Mouse (Mus musculus) CD4-positive, CD25-positive, alpha-beta regulatory T cell, adult 2 months (primary cell): ENCODE measurements around the gene Hectd2.

Experiments
- DNase-seq: peaks from one replicate; pipeline ENCODE4 v3.0.0-alpha.2; 2012; ENCODE audit warnings: low read depth, low spot score

Hectd2 gene

DNA sequence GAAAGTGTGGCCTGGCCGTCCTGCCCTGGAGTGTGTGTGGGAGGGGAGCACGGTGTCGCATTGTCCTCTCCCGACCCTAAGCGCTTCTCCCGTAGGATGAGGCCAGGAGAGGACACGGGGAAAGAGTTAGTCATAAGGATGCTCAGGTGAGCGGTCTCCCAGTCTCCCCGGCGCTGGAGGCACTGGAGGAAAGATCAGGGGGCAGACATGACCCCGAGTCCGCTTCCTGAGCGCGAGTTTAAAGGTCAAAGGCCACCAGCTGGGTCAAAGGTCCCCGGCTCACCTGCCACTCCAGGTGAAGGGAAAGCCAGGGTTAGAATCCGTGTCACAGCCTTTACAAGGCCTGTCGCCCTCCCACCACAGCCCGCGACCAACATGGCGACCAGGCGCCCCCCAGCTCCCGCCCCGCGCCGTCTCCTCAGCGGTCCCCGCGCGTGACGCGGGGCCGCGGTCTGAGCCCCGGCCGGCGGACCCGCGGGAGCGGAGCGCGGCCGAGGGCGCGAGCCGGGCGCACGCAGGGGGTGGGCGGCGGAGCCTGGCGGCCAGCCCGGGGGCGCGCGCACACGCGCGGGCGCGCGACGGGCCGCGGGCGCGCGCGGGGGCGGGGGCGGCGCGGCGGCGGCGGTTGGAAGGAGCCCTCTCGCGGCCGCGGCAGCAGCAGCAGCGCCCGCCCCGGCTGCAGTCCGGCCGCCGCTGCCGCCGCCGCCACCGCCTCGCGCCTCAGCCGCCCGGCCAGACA, at the start of gene Hectd2:
Gene Hectd2 (plus strand): TSS at position 594 of the 739 bp plus-strand sequence.
- DNase-seq = peak; percentile 77

DNA sequence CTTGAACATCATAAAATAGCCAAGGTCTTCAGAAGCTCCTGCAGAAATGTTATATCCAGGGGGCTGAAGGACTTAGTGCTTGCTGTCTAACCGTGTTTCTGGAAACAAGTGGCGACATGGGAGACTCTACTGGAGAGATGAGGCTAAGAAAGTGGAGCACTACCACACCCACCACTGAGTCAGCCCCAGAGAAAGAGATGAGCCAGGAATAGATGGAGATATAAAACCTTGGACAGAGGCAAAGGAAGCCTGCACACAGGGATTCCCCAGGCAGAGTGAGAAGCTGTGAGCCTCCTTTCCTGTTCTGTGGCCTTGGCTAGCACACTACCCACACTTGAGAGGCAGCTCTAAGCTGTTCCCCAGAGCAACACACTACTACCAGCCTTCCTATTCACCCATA, 49.7 kb upstream of the Hectd2 start:
- no peak for DNase-seq

DNA sequence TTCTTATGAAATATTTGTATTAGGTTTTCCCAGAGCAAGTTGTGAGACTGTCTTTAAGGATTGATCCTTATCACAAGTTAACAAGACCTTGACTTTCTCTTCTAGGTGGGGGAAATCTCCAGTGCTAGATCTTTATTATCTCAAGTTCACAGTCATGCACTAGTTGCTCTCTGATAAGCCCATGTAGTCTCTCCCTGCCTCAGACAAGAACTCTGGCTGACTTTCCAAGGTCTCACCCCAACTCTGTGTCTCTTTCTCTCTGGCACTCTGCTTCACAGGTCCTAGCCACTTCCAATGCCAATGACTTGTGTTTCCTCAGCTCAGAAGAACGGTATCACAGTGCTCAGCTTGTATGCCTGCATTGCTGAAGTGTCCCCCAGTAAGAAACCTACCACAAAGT, 43.1 kb upstream of the Hectd2 start:
- DNase-seq = no peak

DNA sequence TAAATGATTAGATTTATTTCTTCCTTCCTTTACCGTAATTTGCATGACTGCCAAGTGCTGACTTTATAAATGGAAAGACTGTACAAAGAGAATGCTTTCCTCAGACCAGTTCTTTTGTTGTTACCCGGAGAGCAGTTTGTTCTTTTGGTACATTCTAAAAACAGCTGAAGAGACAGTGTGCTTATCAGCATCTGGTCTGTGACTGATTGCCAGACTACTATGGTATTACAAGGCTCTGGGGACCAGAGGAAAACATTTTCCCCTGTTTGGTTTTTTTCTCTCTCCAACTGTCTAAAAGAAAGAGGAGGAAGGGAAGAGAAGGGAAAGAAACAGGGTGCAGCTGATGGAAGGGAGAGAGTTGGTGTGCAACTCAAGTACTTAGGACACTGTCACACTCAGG, 36.0 kb upstream of the Hectd2 start:
- DNase-seq = no peak

DNA sequence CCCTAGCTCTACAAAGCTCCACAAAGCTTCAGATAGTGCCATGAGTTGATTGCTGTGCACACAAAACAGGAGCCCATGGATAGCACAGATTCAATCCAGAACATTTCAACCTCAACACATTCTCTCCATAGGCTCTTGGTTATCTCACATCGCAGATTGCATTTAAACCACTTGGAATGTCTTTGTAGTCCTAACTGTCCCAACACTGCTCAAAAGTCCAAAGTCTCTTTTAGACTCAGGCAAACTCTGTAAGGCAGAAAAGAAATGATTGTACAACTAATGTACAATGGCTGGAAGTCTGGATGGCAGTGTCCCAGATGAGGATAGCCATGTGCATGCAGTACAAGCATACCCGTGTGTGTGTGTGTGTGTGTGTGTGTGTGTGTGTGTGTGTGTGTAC, 32.9 kb upstream of the Hectd2 start:
- DNase-seq = no peak

DNA sequence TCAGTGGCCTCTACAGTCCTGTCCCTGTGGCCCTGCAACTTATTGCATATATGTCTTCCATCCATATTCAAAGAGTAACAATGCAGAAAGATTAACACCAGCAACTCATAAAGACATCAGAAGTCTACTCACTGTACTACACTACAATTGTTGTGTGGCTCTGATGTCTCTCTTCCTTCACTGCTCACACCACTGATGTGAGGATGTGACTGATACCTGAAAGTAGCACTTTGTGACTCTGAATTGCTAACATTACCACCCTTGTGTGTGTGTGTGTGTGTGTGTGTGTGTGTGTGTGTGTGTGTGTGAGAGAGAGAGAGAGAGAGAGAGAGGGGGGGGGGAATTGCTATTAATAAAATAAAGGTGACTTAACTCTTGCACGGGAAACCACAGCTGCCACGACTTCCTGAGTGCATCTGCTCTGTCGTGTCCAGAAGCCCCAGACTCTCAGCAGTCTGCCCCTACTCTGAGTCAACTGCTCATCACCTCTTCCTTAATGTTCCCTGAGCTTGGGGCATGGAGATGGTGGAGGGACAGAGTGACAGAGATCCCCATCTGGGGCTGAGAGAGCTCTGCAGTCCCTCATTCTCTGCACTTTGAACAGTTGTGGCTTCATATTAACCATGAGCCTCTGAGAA, 31.8 kb upstream of the Hectd2 start:
- peak; percentile 75 for DNase-seq

DNA sequence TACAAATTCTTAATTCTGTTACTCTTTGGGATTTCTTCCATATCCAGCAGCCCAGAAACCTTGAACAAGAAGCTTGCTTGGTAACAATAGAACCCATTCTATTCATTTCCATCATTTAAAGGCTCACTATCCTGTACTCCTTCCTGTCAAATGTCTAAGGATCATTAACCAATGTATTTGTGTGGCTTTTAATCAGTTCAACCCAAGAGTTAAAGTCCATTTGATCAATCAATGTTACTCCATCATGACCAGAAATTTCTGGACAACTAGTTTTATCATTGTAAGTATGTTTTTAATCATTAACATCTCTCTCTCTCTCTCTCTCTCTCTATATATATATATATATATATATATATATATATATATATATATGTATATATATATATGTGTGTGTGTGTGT, 29.4 kb upstream of the Hectd2 start:
- DNase-seq = no peak

DNA sequence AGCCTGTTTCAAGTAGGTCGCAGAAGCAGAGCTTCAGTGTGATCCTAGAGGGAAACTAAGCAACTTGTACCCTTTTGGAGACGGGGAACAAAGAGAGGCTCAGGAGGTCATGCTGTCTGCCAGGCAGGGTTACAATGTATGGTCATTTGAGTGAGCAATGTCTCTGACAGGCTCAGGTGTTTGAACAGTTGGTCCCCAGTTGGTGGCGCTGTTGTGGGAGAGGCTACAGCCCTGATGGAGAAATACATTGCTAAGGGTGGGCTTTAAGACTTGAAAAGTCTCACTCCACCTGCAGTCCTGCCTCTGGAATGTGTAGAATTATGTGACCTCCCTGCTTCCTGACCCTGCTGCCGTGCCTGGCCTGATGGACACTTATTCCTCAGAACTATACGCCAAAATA, 21.4 kb upstream of the Hectd2 start:
- DNase-seq = peak; percentile 73

DNA sequence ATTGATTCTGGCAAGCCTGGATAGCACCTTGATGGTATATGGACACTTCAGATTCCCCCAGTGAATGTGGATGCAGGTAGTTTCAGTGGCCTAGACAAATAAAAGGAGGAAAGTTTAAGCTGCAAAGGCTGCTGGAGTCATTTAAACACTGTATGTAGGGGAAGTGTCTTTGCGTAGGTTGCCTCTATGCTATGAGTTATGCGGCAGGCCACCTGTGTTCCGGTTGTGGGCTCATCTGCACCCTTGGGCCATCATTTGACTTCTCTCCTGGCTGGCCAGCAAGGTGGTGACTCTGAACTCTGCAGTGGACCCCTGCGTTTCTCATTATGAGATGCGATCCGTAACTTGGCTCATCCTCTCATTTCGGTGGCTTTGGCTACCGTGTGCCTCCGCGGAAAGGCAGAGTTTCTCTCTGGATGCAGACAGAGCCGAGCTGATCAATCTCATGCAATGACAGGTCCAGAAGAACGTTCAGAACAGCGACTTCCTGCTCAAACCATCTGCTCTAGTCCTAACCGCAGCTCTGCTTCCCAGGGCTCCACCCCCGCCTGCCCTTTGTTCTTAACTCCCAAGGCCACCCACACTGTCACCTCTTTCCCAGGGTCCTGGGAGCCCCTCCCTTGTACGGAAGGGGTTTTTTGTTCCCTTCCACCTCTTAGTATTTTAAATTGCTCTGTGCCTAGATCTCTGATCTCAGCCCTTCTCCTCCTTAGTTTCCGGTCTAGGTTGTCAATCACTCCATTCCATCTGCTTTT, 20.3 kb upstream of the Hectd2 start:
- DNase-seq = peak; percentile 67

DNA sequence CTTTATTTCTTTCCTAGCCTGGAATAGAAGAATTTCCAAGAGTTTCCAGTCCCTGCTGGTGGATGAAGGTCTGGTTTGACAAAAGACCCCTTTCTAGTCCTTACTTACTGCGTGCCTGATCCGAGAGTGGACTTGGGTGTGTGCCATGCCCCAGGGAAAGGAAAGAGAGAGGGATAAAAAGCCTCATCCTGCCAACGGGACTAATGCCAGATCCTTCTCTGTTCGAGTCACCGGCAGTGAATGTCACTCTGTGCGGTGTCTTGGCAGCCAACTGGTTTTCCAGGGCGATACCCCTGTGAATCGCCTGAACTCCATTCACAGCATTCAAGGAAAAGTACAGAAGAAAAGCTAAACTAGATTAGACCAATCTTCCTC, 19.7 kb upstream of the Hectd2 start:
- no peak for DNase-seq

DNA sequence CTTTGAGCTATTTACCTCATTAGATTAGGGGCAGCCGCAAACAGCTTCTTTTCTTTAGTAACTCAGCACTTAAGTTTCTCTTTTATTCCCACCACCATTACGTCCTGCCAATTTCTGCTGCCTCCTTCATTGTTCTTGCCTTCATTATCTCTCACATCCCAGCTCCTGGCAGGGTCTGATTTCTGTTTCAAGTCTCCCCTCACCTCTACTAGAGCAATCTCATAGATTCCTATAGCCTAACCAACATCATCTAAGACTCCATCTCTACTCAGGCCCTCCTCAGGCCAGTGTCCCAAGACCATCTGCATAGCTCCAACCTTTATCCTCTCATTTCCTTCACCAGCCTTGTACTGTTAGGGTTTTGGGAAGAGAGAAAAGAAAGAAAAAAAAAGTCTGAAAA, 19.3 kb upstream of the Hectd2 start:
- no peak for DNase-seq

DNA sequence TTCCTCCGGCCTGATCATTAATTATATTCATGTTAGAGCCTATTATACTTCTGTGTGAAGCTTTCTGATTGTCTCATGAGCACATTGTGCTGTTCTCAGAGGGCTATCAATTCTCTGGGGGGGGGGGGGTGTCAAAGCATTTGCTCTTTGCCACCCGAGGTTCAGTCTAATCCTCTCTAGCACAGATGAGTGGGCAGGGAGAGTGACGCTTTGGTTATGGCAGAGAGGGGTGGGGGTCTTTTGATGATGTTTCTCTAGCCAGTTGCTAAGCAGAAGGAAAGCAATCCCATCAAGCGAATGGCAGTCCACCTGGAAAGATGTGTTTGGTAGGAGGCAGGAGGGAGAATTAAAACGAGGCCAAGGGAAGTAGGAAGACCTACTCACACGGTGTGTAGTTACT, 18.6 kb upstream of the Hectd2 start:
- no peak for DNase-seq

DNA sequence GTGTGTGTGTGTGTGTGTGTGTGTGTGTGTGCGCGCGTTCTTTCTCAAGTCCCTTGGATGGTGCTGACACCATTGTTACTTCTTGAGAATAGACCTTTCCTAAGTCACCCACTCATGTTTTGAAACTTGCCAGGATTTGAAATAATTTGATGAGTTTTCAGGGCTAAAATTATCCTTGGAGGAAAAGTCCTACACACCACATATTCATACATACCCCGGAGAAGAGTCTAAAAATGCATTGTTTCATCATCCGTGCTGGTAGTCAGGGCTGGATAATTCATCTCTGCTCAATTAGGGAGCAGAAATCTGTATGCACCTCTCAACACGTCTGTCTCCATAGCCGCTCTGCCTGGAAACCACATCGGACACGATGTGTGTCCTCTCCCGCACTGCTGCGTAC, 17.5 kb upstream of the Hectd2 start:
- no peak for DNase-seq

DNA sequence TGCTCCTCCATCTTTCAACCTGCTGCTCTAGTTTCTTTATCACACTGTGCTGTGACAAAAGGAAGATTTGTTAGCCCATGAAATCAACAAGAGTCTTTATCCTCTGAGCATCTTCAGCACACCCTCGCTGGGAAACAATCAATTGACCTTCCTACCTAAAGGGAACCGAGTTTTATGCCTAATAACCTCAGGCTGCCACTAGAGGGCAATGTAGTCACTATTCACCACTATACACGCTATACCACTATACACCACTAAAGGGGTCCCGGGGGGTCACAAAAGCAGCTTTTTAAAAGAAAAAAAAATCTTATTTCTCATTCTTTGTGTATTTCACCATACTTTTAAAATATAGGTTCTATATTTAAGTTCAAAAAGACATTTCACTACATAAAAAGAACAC, 15.9 kb upstream of the Hectd2 start:
- DNase-seq = peak; percentile 81

DNA sequence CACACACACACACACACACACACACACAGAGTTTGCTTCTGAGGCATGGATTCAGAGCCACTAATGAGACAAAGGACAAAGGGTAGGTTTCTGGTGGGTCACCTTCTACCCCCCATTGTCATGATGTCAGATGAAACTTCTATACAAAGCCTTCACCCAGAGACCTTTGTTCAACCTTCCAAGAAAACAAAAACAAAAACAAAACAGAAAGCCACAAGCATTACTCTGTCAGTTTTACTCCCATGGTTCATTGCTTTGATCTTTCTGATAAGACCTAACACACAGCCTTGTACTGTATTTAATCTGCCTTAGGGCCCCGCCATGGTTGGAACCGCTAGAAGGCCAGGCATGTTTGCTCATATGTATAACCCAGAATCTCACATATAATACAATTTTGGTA, 15.1 kb upstream of the Hectd2 start:
- DNase-seq = peak; percentile 56

DNA sequence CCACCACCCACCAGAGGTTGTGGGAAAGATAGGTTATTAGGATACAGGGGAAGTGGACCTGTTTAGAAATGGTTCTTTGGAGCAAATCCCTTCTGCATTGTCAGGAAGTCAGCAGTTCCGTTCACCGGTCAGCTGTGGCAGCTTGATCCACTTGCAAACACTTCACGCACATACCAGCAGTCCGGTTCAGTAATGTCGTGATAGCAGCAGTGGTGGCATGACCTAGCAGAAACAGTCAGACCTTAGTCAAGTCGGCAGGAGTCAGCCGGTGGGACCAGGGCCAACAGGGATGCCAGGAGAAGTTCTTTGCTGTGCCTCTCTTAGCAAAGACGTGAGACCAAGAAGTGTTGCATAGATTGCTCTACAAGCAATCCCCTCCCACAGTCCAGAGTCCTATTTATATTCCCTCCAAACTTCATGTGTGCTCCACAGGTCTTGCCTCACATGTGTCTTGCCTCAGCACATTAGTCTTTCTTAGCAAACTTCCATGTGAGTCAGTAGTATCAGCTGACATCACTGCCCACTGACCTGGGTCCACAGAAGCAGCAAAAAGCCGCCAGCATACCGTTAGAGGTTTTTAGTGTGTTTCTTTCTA, 14.3 kb upstream of the Hectd2 start:
- DNase-seq = no peak

DNA sequence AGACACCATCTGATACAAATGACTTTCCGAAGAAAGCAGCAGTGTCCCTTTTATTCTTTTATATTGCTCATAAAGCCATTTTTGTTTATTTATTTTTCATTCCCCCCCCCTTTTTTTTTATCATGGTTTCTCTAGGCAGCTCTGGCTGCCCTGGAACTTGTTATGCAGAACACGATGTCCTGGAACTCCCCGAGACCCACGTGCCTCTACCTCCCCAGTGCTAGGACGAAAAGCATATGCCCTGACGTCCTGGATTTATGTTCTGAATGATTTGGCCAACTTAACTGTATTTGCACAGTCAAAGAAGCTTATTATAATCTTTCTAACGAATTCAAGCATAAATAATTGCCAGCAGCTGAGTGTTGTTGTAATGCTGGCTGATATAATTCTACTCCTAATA, 13.7 kb upstream of the Hectd2 start:
- DNase-seq = no peak

DNA sequence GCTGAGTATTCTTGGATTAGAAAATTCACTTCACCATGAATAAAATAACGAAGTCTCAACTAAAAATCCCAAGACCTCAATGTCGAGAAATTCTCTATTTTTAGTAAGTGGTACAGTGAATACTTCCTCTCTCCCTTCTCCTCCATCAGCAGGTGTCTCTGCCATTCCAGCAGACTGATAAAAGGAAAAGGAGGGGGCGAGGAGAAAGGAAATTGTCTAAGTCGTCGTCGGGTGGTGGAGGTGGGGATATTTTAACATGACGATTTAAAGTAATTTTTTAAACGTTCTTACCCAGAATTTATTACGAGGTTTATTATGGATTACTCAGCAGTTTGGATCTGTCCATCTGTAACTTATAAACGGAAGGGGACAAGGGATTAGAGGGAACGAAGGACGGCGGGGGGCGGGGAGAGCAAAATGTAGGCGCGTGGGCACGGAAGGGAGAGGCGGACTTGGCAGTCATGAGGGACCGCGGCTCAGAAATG, 836 bp upstream of the Hectd2 start:
- no peak for DNase-seq

DNA sequence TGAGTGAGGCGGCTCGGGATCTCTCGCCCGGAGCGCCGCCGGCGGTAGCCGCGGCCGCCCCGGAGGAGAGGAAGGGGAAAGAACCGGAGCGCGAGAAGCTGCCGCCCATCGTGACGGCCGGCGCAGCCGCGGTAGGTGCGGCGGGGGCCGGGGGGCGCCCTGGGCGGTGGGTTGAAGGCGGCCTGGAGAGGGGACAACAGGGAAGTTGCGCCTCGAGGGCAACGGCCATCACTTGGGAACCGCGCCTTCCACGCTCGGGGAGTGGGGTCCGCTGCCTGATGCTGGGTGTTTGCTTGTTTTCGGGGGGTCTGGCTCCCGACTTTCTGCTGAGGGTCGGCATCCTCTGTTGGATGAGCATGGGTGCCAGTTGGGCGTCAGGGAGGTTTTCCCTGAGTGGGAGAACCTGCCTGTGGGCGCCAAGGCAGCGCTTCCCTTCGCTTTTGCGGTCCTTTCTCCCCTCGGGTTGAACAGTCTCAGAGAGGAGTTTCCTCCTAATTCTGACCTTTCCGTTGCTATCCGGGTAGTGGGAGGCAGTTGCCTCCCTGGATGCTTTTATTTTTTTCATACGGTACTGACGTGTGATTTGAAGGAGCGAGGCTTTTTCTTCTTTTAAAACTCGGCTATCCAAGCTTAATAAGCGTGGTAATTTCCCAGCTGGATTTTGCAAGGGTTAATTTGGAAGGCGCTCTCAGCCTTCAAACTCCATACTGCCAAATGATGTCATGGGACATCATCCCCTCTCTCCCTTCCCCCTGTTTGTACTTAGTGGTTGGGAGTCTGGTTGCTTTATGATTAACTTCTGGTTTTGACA, 551 bp downstream of the Hectd2 start:
- DNase-seq = no peak

DNA sequence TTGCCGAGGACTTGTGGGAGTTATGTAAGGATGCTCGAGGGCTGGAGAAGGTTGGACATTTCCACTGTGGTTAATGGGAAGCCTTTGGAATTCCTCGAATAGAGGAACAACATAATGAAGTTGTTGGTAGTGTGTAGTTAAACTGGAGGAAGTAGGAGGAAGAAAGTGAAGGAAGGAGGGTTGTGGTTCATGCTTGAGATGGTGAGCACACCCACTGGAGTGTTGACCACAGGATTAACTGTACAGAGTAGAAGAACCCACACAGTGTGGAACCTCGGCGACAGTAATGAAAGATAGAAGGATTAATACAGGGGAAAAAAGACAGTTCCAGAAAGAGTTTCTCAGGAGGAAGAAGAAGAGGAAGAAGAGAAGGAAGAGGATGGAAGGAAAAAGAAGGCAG, 4.9 kb downstream of the Hectd2 start:
- no peak for DNase-seq

DNA sequence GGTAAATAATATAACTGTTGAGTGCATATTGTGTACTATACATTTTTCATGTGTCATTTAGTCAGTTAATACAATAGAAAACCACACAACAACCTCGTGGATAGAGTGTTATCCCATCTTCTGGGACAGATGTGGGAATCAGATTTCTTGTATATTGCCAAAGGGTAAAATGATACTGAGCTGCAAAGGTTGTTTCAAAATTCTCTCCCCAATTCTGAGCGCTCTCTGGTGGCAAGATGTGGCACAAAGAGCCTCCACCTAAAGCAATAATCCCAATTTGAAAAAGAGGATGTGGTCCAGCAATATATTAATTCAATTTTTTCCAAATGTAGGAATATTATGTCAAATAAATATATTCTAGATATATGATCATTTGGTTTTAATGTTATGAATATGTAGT, 5.7 kb downstream of the Hectd2 start:
- peak; percentile 62 for DNase-seq

DNA sequence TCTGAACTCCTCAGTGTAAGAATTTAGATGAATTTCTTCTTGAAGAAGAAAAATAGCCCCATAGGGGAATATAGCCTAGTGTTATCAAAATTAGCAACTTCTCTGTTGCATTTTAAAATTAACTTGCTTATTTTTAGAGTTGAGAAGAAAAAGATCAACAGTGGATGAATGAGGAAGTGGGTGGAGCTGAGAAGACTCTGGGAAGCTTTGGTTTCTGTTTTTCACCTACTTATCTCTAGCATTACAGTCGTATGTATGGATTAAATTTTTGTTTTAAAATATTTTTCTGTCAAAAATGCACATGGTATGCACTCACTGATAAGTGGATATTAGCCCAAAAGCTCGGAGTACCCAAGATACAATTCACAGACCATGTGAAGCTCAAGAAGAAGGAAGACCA, 6.7 kb downstream of the Hectd2 start:
- no peak for DNase-seq
